Mouse (Mus musculus): ENCODE data around the gene Zdhhc19.

DNA sequence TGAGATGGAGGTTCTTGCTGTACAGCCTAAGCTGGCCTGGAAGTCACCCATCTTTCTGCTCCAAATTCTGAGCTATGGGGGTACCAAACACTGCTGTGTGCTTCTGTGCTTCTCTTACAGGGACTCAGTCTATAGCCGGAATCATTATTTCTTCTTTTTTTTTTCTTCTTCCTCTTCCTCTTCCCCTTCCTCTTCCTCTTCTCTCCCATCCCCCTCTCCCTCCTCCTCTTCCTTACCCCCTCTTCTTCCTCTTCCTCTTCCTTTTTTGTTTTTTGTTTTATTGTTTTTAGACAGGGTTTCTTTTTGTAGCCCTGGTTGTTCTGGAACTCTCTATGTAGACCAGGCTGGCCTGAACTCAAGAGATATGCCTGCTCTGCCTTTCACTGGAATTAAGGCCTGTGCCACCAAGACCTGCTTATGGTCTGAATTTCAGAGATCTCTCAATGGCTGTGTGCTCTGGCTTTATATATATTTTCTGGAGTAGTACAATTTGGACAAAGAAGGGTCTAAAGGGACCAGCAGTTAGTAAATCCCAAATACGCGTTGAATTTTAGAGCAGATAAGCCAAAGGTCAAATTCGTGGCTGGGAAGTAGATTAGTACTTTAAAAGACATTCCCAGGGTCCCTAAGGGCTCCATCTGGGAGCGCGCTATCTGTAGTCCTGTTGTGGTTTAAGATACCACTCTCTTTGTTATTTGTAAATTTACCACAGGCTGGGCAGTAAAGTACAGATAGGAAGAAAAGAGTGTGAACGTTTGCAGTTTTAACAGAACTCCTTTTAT lies 111.7 kb downstream of the Zdhhc19 start:
- TF ChIP-seq CTCF (IDR thresholded peaks at IDR 0.05) (no peak), POLR2A (IDR thresholded peaks at IDR 0.05; ENCODE audit: insufficient read depth, low read depth, low read length) (no peak), EP300 (IDR thresholded peaks at IDR 0.05; ENCODE audit: insufficient read depth, low read depth, low read length) (no peak)
